Mouse (Mus musculus) 416B (cell line): ENCODE measurements around the gene Sh2d4b.

Experiments
- DNase-seq: peaks from one replicate; pipeline ENCODE4 v3.0.0; 2011; ENCODE audit warnings: low read depth

Sh2d4b gene

DNA sequence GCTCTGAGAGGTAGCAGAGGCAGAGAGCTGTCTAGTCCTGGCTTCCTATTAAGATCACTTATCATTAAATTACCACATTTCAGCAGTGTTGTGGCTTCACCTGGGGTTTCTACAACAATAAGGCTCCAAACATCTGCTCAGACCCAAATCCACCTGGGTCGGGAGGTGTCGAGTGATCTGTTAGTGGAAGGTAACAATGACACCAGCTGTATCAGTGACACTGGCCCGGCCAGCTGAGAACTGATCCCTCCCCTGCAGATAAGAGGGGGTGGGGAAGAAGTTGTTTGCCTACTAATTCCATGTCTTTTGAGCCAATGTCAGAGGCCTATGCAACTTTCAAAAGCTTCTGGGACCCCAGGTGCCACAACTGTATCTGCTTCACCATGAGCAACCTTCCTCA is at the start of gene Sh2d4b:
Gene Sh2d4b, minus strand, starts transcription at position 71 of the 400 bp plus-strand sequence.
- DNase-seq, result no peak

DNA sequence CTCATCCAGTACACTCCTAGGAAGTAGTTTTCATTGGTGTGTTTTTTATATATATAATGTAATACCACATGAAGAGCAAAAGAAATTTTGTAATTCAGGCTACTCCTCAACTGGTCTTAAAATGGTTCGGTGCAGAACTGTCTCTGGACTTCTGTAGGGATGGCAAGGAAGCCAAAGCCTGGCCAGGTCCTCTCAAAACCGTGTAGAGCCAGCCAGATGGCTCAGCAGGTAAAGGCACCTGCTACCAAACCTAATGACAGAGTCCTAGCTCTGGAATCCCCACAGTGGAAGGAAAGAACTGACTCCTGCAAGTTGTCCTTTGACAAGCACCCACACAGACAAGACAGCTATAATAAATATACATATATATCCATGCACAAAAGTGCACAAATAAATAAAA is 49.4 kb upstream of the Sh2d4b start:
- no peak for DNase-seq

GRCm38 (mm10) chr14:40938380-40938987 is 45.4 kb upstream of the Sh2d4b start:
- no peak for DNase-seq

- DNase-seq, result peak; percentile 80
Measured at GRCm38 (mm10) chr14:40937052-40937451, 44.0 kb upstream of the Sh2d4b start.

DNA sequence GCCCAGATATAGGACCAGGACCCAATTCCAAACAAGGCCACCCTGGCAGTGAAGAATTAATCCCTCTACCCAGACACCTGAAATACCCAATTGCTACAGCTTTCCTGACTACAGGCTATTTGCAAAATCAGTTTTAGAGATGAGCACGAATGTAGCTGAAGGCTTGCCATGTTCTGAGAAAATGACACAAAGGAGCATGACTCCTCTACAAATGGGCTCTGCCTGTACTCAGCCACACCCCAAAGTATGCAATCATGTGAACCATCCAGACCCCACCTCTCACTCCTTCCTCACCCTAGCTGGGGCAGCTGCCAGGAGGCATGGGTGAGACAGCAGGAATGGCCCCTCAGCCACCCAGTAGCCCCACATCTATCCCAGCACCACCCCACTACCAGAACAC is 42.4 kb upstream of the Sh2d4b start:
- DNase-seq, result no peak

GRCm38 (mm10) chr14:40935054-40935453 is 42.0 kb upstream of the Sh2d4b start:
- DNase-seq, result no peak

DNA sequence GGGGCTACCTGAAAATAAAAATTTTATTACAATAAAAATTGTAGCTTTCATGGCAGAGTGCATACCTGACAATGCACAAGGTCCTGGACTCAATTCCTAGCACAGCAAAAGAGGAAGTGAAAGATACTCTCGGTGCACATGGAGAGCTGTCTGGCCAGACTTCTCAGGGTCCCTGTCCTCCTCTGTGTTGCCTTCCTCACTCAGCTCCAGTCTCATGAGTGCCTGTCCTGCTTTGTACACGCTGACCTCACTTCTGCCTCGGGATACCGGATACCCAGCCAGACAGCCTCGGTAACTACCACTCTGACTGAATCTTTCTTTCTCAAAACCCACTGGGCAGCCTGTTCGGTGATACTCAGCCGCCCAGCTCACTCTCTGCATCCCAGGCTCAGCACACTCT is 40.3 kb upstream of the Sh2d4b start:
- no peak for DNase-seq

DNA sequence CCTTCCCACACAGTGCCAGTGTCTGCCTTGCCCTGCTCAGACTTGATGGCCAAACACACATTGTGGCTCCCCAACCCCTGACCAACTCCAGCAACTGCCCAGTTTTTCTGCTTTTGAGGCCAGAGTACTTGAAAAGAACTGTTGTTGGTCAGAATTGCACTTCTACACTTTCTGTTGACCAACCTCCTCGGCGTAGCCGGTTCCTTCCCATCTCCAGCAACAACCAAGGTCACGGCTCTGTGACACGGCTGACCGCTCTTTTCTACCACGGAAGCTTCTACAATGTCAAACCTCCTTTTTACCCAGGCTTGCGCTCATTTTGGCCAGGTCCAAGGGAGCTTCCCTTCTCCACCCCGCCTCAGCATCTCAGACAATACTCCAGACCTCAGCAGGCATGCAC is 39.2 kb upstream of the Sh2d4b start:
- DNase-seq, result no peak

DNA sequence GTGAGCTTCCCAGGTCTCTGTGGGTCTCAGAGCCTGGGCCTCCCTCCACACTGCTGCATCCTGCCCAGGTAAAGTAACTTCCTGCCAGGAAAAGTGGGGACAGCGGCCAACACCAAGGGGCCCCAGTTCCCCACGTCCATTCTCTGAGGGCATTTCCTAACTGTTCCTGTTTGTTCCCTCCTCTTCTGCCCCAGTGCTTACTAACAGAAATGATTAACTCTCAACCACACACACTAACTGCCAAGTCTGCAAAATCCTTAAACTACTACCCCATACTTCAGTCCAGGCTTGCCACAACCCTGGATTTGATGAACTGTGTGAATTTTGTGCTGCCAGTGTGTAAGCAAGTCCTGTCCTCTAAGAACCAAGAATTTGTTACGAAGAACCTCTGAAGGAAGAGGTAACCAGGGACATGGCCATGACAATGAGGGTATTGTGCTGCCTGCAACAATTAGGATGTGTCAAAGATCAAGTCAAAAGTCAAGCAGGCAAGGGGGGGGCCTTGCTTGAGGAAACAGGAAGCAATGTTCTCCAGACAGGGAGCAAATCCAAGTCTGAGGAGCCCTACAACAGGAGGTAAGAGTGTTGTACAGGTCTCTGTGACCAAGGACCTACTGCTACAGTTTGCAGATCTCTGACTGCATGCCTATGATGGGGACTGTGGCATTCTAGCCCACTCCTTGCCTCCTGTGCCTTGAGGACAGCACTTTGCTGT is 38.2 kb upstream of the Sh2d4b start:
- DNase-seq, result no peak

GRCm38 (mm10) chr14:40929943-40930342 is 36.9 kb upstream of the Sh2d4b start:
- DNase-seq, result no peak

- no peak for DNase-seq
Measured at GRCm38 (mm10) chr14:40928897-40929296, 35.8 kb upstream of the Sh2d4b start.

DNA sequence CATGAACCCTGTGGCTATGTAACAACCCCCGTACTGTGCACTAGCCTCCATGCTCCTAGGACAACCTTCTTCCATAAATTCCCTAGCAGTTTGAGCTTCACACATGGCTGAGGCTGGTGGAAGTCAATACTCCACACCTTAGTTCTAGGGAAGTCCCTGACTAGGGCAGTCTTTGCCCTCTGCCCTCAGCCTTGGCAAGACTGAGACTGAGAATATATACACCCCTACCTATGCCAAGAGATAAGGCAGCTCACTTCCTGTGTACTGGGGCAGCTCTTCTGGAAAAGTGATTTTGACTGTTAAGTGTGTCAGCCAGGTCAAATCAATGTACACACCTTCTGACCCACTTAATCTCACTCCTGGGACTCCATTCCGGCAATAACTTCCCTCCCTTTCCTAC is 34.0 kb upstream of the Sh2d4b start:
- DNase-seq, result peak; percentile 43

- peak; percentile 92 for DNase-seq
Measured at GRCm38 (mm10) chr14:40924378-40925113, 31.5 kb upstream of the Sh2d4b start.

GRCm38 (mm10) chr14:40921241-40921640 is 28.2 kb upstream of the Sh2d4b start:
- DNase-seq, result peak; percentile 58

DNA sequence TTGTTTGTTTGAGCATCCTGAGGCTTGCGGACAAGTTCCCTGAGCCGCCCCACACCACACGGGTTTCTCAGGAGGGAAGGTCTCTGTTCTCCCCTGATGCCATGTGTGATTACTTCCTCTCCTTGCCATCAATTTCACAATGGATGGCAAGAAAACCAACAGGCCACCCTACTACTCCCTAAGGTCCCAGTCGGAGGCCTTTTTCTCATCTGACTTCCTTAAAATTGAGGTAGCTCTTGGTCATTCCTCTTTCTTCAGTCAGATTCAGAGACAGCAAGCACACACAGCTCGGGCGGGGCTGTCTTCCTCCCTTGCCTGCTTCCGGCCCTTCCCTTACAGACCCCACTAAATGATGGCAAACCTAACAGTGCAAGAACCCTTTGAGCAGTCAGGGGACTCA is 26.5 kb upstream of the Sh2d4b start:
- DNase-seq, result peak; percentile 42

DNA sequence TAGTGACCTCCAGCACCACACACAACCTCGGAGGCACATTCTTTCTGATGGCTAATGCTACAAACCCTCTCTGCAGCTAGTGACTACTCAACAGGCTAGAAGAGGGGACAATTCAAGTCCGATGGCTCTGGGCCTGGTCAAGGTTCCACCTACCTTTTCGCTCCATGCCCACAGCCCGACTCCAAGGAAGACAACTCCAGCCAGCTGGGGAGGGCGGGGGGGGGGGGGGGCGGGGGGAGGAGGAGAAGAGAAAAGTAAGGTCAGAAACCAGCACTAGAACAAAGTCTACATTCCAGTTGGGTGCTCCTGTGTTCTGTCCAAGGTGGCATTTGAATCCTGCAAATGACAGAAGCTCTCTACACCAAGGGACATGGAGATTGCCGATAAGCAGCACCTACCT is 25.4 kb upstream of the Sh2d4b start:
- DNase-seq, result no peak

GRCm38 (mm10) chr14:40917632-40918031 is 24.6 kb upstream of the Sh2d4b start:
- peak; percentile 80 for DNase-seq

- DNase-seq, result no peak
Measured at GRCm38 (mm10) chr14:40916667-40917066, 23.6 kb upstream of the Sh2d4b start.

- no peak for DNase-seq
Measured at GRCm38 (mm10) chr14:40915838-40916237, 22.8 kb upstream of the Sh2d4b start.

- DNase-seq, result no peak
Measured at GRCm38 (mm10) chr14:40914701-40915100, 21.6 kb upstream of the Sh2d4b start.

- no peak for DNase-seq
Measured at GRCm38 (mm10) chr14:40913709-40914108, 20.6 kb upstream of the Sh2d4b start.

DNA sequence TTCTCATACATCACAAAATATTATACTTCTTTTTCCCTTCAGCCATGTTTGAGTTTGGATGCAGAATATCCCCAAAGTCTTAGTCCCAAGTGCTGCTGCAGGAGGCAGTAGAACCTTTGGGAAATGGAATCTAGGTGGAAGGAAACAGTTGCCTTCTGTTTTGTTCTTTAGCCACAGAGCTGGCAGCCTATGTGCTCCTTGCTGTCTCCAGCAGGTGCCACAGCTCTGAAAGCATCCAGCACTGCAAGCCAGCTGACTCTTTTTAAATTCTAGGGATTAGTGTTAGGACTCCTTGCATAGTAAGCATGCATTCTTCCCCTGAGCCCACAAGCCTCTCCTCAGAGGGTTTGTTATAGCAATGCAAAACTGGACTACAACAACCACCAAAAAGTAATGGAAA is 18.5 kb upstream of the Sh2d4b start:
- DNase-seq, result no peak

- DNase-seq, result no peak
Measured at GRCm38 (mm10) chr14:40908763-40909162, 15.7 kb upstream of the Sh2d4b start.
